In genomic region chr3:88147444-88147843, GRCm38 (mm10) we compare ENCODE assay signal across 11 mouse cellular contexts. TPM values are rescaled to one million over a fixed set of nuclear protein-coding genes. Genes with fewer than 3 reads are reported as not detected.
DNase-seq lines count a peak whose midpoint lies in the region; ATAC-seq lines count a peak whose summit lies in the region.
"Had no signal": no experiment of that assay in that cellular context is flagged by ENCODE, and none has a peak within 500 bp of the region (broad histone marks: within the 10 kb centered on the region; RNA-seq: fewer than 3 reads in every experiment).

No protein-coding gene starts in this region.

- peak overlapping the region; percentile 89; the same call in 1 of the 2 replicates for H3K4me3 ChIP-seq in heart, embryonic 10.5 days
- H3K4me3 ChIP-seq in neural tube, embryonic 13.5 days: no peak overlapping the region
- H3K4me3 ChIP-seq in limb, embryonic 13.5 days: no peak overlapping the region
- H3K4me3 ChIP-seq: hindbrain, embryonic 13.5 days; stomach, embryonic 15.5 days had no signal

- peaks cover 11% of the 10 kb centered on the region for H3K36me3 ChIP-seq in heart, embryonic 10.5 days
- H3K36me3 ChIP-seq in neural tube, embryonic 13.5 days: no peaks in the 10 kb centered on the region
- H3K36me3 ChIP-seq in limb, embryonic 13.5 days: 0 out of 2 replicates have a peak, but pooled peaks cover 3% of the 10 kb centered on the region
- H3K36me3 ChIP-seq: hindbrain, embryonic 13.5 days; stomach, embryonic 15.5 days had no signal

- no peaks in the 10 kb centered on the region for H3K9me3 ChIP-seq in heart, embryonic 10.5 days
- H3K9me3 ChIP-seq in neural tube, embryonic 13.5 days: no peaks in the 10 kb centered on the region
- H3K9me3 ChIP-seq in limb, embryonic 13.5 days: no peaks in the 10 kb centered on the region
- H3K9me3 ChIP-seq: hindbrain, embryonic 13.5 days; stomach, embryonic 15.5 days had no signal

- peak overlapping the region; percentile 95 for H3K27ac ChIP-seq in heart, embryonic 10.5 days
- no peak overlapping the region for H3K27ac ChIP-seq in neural tube, embryonic 13.5 days (replicated peaks)
- H3K27ac ChIP-seq in limb, embryonic 13.5 days: no peak overlapping the region
- H3K27ac ChIP-seq: hindbrain, embryonic 13.5 days; stomach, embryonic 15.5 days had no signal

- DNase-seq in heart, embryonic 10.5 days (ENCODE audit: low spot score): no peak
- DNase-seq in heart, adult 8-10 months (ENCODE audit: low spot score): no peak
- no peak for DNase-seq in neural tube, embryonic 10.5 days (ENCODE audit: extremely low spot score, low spot score)
- peak; percentile 66 to 83 for DNase-seq in thymus, postnatal 36 days
- DNase-seq in left cerebral cortex, adult 8-10 months (ENCODE audit: low spot score in 2 of 2): no peak
- DNase-seq in gastrocnemius, postnatal 36 days: no peak
- DNase-seq: right cerebral cortex, adult 18-20 months had no signal

- H3K4me1 ChIP-seq in heart, embryonic 10.5 days: peaks cover 96% of the 10 kb centered on the region
- peaks cover 96% of the 10 kb centered on the region for H3K4me1 ChIP-seq in neural tube, embryonic 13.5 days (replicated peaks)
- H3K4me1 ChIP-seq in limb, embryonic 13.5 days: peaks cover 94% of the 10 kb centered on the region

- H3K27me3 ChIP-seq in heart, embryonic 10.5 days (ENCODE audit: insufficient read depth, poor library complexity, severe bottlenecking): no peaks in the 10 kb centered on the region
- H3K27me3 ChIP-seq in neural tube, embryonic 13.5 days: no peaks in the 10 kb centered on the region
- H3K27me3 ChIP-seq in limb, embryonic 13.5 days: no peaks in the 10 kb centered on the region
- H3K27me3 ChIP-seq: hindbrain, embryonic 13.5 days; stomach, embryonic 15.5 days had no signal

- peak overlapping the region; percentile 88; the same call in 1 of the 2 replicates for H3K9ac ChIP-seq in neural tube, embryonic 13.5 days
- 0 out of 2 replicates have a peak overlapping the region, but pooled peaks have one; percentile 13 for H3K9ac ChIP-seq in limb, embryonic 13.5 days
- H3K9ac ChIP-seq: stomach, embryonic 15.5 days had no signal

- intact Hi-C loops in gastrocnemius, postnatal 36 days (cut with DNase I): no loop called here

- ATAC-seq in neural tube, embryonic 13.5 days (ENCODE audit: low read depth): no peak
- ATAC-seq in limb, embryonic 13.5 days (ENCODE audit: low FRiP score, low read depth): no peak

- WGBS in heart, embryonic 10.5 days: 68% methylated on average over 2 of the region's 2 CpGs
- 71% methylated on average over 2 of the region's 2 CpGs for WGBS in neural tube, embryonic 13.5 days
- 77% methylated on average over 2 of the region's 2 CpGs for WGBS in limb, embryonic 13.5 days

- H3K4me2 ChIP-seq in neural tube, embryonic 13.5 days: peak overlapping the region; percentile 9; the same call in 1 of the 2 replicates
- H3K4me2 ChIP-seq in limb, embryonic 13.5 days (replicated peaks): no peak overlapping the region; the same call in 1 of the 2 replicates
- H3K4me2 ChIP-seq: stomach, embryonic 15.5 days had no signal

RNA-seq across cellular contexts. Expression of gene Mef2d, which starts 5.3 kb away (rescaled TPM):
- 35.8 and 47.3 TPM in 2 replicates for polyA plus RNA-seq in heart, embryonic 10.5 days (2016; fragmentation: Nextera tagmentation; extraction: Ambion mirVana)
- total RNA-seq in heart, adult 8-10 months (2022): 100 to 1,000 TPM; 125 to 139 (median 131) TPM
- polyA plus RNA-seq in neural tube, embryonic 13.5 days (2015; fragmentation: Nextera tagmentation; extraction: Ambion mirVana): 15.9 and 19.4 TPM in 2 replicates
- polyA plus RNA-seq in limb, embryonic 13.5 days (2015; fragmentation: Nextera tagmentation; extraction: Ambion mirVana): 16.4 and 19.7 TPM in 2 replicates
- 100 to 1,000 TPM; 190 to 208 (median 194) TPM for total RNA-seq in left cerebral cortex, adult 8-10 months (2022)
- total RNA-seq in gastrocnemius, postnatal 36 days (2021): 100 to 1,000 TPM; 156 to 174 TPM

Comparison
In these comparisons a context has a peak if more than half of its experiments do, and no peak if none do; other contexts are left out.
1. DNase-seq: peak in thymus, postnatal 36 days (2 of 2); none in heart, embryonic 10.5 days (single experiment), heart, adult 8-10 months (single experiment), neural tube, embryonic 10.5 days (single experiment), left cerebral cortex, adult 8-10 months (0 of 2) and gastrocnemius, postnatal 36 days (0 of 2).